Mouse (Mus musculus) intestine, embryonic 16.5 days (tissue): ENCODE measurements around the gene Gm5475. TPM values are rescaled to one million over a fixed set of nuclear protein-coding genes. Genes with fewer than 3 reads are reported as not detected.
A peak's percentile ranks its signal among the peaks of the same experiment; 100 is the strongest.

Experiments
- ATAC-seq: fragments of 200-750 bp; cut with Nextera tagmentation; 2 replicates; pipeline ENCODE4 v1.8.0; 2017; ENCODE audit warnings: moderate TSS enrichment, moderate library complexity
- H3K27ac ChIP-seq: fragments of 300-500 bp; sonication (generic); 2 replicates; pipeline ENCODE4 v1.5.1; 2014; ENCODE audit warnings: mild to moderate bottlenecking, low read length
- H3K27me3 ChIP-seq: fragments of 300-500 bp; sonication (generic); replicated peaks from 2 replicates; pipeline ENCODE4 v1.6.1; 2014; ENCODE audit warnings: low read length, control low read depth, mixed read lengths; ENCODE audit not compliant: control insufficient read depth, insufficient read depth
- H3K36me3 ChIP-seq: fragments of 300-500 bp; sonication (generic); 2 replicates; pipeline ENCODE4 v1.6.1; 2014; ENCODE audit warnings: low read length, control low read depth; ENCODE audit not compliant: control insufficient read depth, insufficient read depth
- H3K4me1 ChIP-seq: fragments of 300-500 bp; sonication (generic); 2 replicates; pipeline ENCODE4 v1.6.1; 2014; ENCODE audit warnings: low read length, control low read depth, mixed read lengths; ENCODE audit not compliant: control insufficient read depth, insufficient read depth
- H3K4me2 ChIP-seq: fragments of 300-500 bp; sonication (generic); 2 replicates; pipeline ENCODE4 v1.6.1; 2014; ENCODE audit warnings: low read depth, low read length, control low read depth
- H3K4me3 ChIP-seq: fragments of 300-500 bp; sonication (generic); 2 replicates; pipeline ENCODE4 v1.5.1; 2014; ENCODE audit warnings: mild to moderate bottlenecking, low read length
- H3K9ac ChIP-seq: fragments of 300-500 bp; sonication (generic); 2 replicates; pipeline ENCODE4 v1.6.1; 2014; ENCODE audit warnings: low read depth, low read length
- H3K9me3 ChIP-seq: fragments of 300-500 bp; sonication (generic); 2 replicates; pipeline ENCODE4 v1.6.1; 2016; ENCODE audit warnings: low read length, control low read depth; ENCODE audit not compliant: control insufficient read depth
- WGBS: fragments of 180-500 bp; shearing (Covaris S2); extraction: QIAGEN DNeasy Blood & Tissue Kit; methylation state at CpG from one replicate; pipeline ENCODE4 v1.1.7; 2014; 5-methylcytosine and 5-hydroxymethylcytosine counted together
- polyA plus RNA-seq: library from polyadenylated mRNA; unstranded; fragments of >200 nt; fragmentation: Nextera tagmentation; extraction: Ambion mirVana; gene quantifications from 2 replicates; pipeline ENCODE4 v1.2.1, GENCODE M21; 2015

Gene Gm5475
- polyA plus RNA-seq, 1 experiment from 2014 or later = 0.11 TPM

DNA sequence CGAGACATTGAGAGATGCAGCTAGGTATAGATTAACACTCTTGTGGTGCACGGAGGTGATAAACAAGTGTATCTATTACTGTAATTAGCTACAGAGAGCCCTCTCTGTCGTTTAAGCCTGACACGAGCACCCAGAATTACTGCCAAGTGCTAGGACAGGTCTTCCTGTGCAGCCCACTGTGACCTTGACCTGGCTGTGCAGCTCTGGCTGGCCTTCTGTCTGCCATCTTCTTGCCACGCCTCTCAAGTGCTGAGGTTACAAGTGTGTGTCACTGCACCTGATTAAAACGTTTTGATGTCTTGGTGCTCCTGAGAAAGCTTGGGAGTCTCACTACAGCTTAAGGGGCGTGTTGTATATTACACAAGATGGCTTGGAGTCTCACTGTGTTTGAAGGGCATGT lies 30.9 kb upstream of the Gm5475 start:
- ATAC-seq = no peak
- 63% methylated on average over 7 of the region's 7 CpGs for WGBS
- Histone ChIP-seq H3K4me3 (no peak overlapping the region), H3K36me3 (peaks cover 7% of the 10 kb centered on the region; the same call in 1 of the 2 replicates), H3K9me3 (no peaks in the 10 kb centered on the region), H3K27ac (no peak overlapping the region), H3K4me1 (no peaks in the 10 kb centered on the region), H3K4me2 (no peak overlapping the region), H3K27me3 (no peaks in the 10 kb centered on the region), H3K9ac (no peak overlapping the region)

DNA sequence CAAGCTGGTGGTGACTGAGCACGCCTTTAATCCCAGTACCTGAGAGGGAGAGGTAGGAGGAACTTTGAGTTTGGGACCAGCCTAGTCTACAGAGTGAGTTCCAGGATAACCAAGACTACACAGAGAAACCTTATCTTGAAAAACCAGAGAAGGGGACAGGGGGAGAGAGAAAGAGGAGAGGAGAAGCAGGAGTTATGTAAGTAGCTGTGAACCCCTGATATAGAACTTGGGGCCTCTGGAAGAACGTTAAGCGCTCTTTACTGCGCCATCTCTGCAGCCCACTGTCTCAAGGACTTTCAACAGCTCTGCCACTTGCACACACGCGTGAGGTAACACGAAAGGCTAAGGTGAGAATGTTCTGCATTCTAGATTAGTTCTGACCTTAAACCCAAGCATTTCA lies 30.3 kb upstream of the Gm5475 start:
- no peak overlapping the region for H3K4me2 ChIP-seq
- no peak overlapping the region for H3K9ac ChIP-seq
- no peaks in the 10 kb centered on the region for H3K27me3 ChIP-seq
- no peaks in the 10 kb centered on the region for H3K9me3 ChIP-seq
- H3K27ac ChIP-seq = no peak overlapping the region
- WGBS = 86% methylated on average over 7 of the region's 7 CpGs
- H3K4me1 ChIP-seq = no peaks in the 10 kb centered on the region
- no peak for ATAC-seq
- H3K4me3 ChIP-seq = no peak overlapping the region
- H3K36me3 ChIP-seq = peaks cover 7% of the 10 kb centered on the region

DNA sequence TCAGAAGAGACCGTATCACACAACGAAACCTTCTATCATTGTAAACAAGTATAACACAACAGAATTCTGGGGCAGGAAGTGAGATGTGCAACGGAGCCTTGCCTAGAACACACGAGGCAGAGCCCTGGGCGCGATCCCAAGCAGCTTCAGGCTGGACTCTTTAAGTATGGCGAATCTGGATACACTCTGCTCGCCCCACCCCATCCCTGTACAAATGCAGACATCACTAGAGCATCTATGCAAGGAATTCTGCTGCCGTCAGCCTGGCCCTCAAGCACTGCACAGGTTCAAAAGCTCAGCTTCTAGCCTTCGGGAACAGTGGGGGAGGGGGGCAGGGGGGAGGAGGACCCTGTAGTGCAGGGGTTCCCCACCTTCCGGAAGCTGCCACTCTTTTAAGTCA lies 28.9 kb upstream of the Gm5475 start:
- H3K4me3 ChIP-seq = no peak overlapping the region
- ATAC-seq = no peak
- no peak overlapping the region for H3K9ac ChIP-seq
- no peak overlapping the region for H3K27ac ChIP-seq
- no peaks in the 10 kb centered on the region for H3K27me3 ChIP-seq
- no peaks in the 10 kb centered on the region for H3K4me1 ChIP-seq
- H3K9me3 ChIP-seq = no peaks in the 10 kb centered on the region
- WGBS = 79% methylated on average over 11 of the region's 11 CpGs
- peaks cover 15% of the 10 kb centered on the region for H3K36me3 ChIP-seq
- H3K4me2 ChIP-seq = no peak overlapping the region

DNA sequence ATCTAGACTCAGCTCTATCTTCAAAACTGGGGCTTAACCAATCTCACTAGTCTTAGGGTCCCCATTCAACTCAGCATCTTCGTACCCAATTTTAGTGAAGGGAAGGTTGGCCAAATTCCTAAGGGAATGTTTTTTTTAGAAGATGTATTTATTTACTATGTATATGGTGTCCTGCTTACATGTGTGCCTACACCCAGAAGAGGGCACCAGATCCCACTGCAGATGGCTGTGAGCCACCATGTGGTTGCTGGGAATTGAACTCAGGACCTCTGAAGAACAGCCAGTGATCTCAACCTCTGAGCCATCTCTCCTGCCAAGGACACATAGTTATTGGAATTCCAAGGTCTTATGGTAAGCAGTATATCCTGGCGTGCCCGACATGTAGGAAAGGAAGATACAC lies 26.4 kb upstream of the Gm5475 start:
- no peaks in the 10 kb centered on the region for H3K27me3 ChIP-seq
- 97% methylated on average over 3 of the region's 3 CpGs for WGBS
- ATAC-seq = no peak
- H3K9ac ChIP-seq = no peak overlapping the region
- H3K4me2 ChIP-seq = no peak overlapping the region
- no peaks in the 10 kb centered on the region for H3K4me1 ChIP-seq
- no peak overlapping the region for H3K27ac ChIP-seq
- peaks cover 27% of the 10 kb centered on the region for H3K36me3 ChIP-seq
- no peak overlapping the region for H3K4me3 ChIP-seq
- H3K9me3 ChIP-seq = no peaks in the 10 kb centered on the region

DNA sequence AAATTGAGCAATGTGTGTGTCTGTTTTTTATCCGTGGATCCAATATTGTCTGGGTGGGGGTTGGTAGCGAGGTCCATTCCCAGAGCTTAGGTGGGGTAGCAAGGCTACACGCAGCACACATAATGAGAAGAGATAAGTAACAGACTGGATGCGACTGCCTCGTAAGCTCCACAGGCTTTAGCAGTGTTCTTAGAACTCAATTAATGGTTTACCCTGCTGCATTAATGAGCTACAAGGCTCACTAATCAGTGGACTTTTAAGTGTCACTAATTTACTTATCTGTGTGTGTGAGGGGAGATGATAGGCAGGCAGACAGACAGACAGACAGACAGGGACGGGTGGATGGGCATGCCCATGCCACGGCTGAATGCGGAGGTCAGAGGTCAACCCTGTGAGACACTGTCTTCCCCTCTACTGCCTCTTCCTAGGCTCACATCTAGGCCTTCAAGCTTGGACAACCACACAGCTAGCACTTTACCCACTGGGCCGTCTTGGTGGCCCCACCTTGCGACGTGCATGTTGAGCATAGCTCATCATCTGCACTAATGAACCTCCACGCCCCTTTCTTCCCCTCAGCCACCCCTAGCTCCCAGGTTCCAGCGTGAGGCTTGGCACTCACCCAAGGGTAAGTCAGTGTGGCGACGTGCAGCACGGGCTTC lies 21.2 kb upstream of the Gm5475 start:
- Histone ChIP-seq H3K36me3 (peaks cover 31% of the 10 kb centered on the region), H3K27me3 (no peaks in the 10 kb centered on the region), H3K9ac (no peak overlapping the region), H3K9me3 (no peaks in the 10 kb centered on the region), H3K4me1 (peaks cover 3% of the 10 kb centered on the region), H3K4me3 (no peak overlapping the region), H3K27ac (no peak overlapping the region), H3K4me2 (no peak overlapping the region)
- ATAC-seq = peak; percentile 55
- WGBS = 77% methylated on average over 16 of the region's 16 CpGs

DNA sequence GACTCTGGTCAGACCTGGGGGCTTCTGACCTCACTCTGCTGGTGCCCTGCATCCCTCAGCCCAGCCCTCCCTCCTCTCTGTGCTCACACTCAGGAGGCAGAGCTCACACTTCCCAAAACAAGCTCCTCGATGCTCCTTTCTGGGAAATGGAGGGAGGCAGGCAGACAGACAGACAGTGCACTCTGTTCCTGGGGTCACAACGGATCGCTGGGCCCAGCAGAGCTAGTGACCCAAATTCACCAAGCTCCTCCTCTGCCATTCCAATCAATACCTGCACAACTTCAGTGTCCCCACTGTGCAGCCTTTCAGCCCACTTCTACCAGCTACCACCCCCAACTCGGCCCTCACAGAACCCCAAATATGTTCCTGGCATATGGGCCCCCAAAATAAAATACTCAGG lies 20.1 kb upstream of the Gm5475 start:
- ATAC-seq = no peak
- no peaks in the 10 kb centered on the region for H3K9me3 ChIP-seq
- H3K4me3 ChIP-seq = peak overlapping the region; percentile 31
- H3K36me3 ChIP-seq = peaks cover 29% of the 10 kb centered on the region
- H3K4me1 ChIP-seq = peaks cover 10% of the 10 kb centered on the region
- peak overlapping the region; percentile 28; the same call in 1 of the 2 replicates for H3K4me2 ChIP-seq
- H3K27ac ChIP-seq = peak overlapping the region; percentile 16; the same call in 1 of the 2 replicates
- peak overlapping the region; percentile 54; the same call in 1 of the 2 replicates for H3K9ac ChIP-seq
- 91% methylated on average over 4 of the region's 4 CpGs for WGBS
- no peaks in the 10 kb centered on the region for H3K27me3 ChIP-seq

DNA sequence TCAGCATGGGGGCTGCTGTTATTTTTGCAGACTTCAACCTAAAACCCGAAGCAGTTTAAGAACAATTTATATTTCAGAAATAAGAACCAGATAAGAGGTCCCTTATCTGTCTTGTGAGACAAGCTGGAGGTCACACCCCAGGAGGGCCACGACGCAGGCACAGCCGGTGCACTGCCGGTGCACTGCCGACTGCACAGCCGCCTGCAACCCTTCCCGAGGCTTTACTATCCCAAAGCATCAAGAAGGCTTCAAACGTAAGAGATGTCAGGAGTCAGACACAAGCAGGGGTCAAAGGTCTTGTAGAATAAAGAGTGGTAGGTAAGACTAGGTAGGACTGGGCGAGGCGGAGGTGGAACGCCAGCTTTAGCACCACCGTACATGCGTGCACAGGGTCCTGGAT lies 19.6 kb upstream of the Gm5475 start:
- WGBS = 74% methylated on average over 14 of the region's 14 CpGs
- no peak for ATAC-seq
- peak overlapping the region; percentile 54; the same call in 1 of the 2 replicates for H3K9ac ChIP-seq
- H3K9me3 ChIP-seq = no peaks in the 10 kb centered on the region
- peak overlapping the region; percentile 31 for H3K4me3 ChIP-seq
- peak overlapping the region; percentile 72 for H3K27ac ChIP-seq
- peaks cover 10% of the 10 kb centered on the region for H3K4me1 ChIP-seq
- peaks cover 29% of the 10 kb centered on the region for H3K36me3 ChIP-seq
- H3K4me2 ChIP-seq = peak overlapping the region; percentile 28; the same call in 1 of the 2 replicates
- no peaks in the 10 kb centered on the region for H3K27me3 ChIP-seq

DNA sequence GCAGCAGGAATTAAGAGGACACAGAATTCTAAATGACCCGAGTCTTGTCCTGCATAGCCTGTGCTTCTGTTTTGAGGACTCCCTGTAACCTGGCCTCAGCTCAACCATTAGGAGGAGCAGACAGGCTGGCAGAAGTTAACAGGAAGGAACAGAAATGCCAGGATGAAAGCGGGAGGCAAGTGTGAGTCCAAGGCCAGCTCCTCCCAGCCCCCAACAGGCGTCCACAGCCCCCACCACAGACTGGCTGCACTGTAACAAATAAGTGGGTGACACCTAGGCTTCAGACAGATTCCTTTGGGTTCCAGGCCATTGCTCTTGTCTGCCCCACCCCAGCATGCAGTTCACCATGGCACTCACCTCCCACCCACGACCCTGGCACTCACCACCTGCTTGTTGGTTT lies 19.1 kb upstream of the Gm5475 start:
- H3K4me2 ChIP-seq = no peak overlapping the region
- peak; percentile 1; the same call in 1 of the 2 replicates for ATAC-seq
- peak overlapping the region; percentile 54 for H3K9ac ChIP-seq
- H3K9me3 ChIP-seq = no peaks in the 10 kb centered on the region
- H3K27me3 ChIP-seq = no peaks in the 10 kb centered on the region
- peaks cover 26% of the 10 kb centered on the region for H3K36me3 ChIP-seq
- peak overlapping the region; percentile 31 for H3K4me3 ChIP-seq
- WGBS = 88% methylated on average over 4 of the region's 4 CpGs
- peak overlapping the region; percentile 72 for H3K27ac ChIP-seq
- peaks cover 10% of the 10 kb centered on the region for H3K4me1 ChIP-seq

DNA sequence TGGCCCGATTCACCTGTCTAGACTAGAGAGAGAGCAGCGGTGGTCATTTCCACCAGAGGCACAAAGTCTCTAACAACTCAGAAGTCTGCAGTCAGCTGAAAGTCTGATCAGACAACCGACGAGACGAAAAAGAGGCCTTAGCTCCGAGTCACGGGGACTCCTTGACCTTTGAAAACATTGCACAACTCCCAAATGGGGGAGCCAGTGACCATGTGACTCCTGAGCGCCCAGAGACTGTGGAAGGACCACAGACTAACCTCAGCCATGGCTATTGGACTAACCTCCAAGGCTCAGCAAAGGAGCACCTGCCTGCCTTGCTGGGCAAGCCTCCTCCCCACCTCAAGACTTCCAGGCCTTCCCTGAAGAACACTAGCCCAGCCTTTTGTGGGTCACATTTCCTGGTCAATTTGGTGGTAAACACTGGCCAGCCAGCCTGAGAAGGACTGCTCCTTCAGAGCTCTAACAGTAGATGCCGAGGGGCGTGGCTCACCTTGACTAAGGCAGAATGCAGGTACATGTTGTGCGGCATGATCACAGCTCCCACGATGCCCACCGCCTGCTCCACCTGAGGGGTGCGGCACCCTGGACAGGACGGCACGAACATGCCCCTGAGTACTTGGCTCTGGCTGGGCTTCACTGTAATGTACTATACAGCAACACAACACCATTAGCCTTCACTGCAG lies 18.5 kb upstream of the Gm5475 start:
- H3K4me1 ChIP-seq = peaks cover 10% of the 10 kb centered on the region
- peaks cover 27% of the 10 kb centered on the region for H3K36me3 ChIP-seq
- H3K27ac ChIP-seq = peak overlapping the region; percentile 72
- no peak overlapping the region for H3K4me3 ChIP-seq
- H3K4me2 ChIP-seq = no peak overlapping the region
- no peak overlapping the region for H3K9ac ChIP-seq
- 80% methylated on average over 16 of the region's 16 CpGs for WGBS
- ATAC-seq = peak; percentile 74
- no peaks in the 10 kb centered on the region for H3K27me3 ChIP-seq
- no peaks in the 10 kb centered on the region for H3K9me3 ChIP-seq
